In the genomic region with DNA sequence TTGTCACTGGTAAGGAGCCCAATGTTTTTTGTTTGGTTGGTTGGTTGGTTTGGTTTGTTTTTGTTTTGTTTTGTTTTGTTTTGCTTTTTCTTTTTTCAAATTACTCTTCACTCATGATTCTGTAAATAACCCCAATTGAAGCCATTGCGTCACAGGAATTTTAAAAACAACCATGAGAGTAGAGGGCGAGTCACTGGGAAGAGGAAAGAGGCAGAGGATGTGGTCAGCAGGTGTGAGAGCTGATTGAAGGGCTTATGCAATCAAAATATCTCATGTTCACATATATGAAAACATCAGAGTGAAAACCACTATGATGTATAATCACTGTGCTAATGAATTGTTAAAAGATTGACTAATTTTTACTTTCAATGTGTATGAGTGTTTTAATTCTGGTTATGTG, we compare ENCODE assay signal across 24 mouse cellular contexts.
DNase-seq lines count a peak whose midpoint lies in the region; ATAC-seq and TF ChIP-seq lines count a peak whose summit lies in the region.
"Had no signal": no experiment of that assay in that cellular context is flagged by ENCODE, and none has a peak within 500 bp of the region (broad histone marks: within the 10 kb centered on the region; RNA-seq: fewer than 3 reads in every experiment).

No protein-coding gene starts in this region.

- H3K36me3 ChIP-seq in liver, adult 2 months (ENCODE audit: control insufficient read depth, insufficient read depth, low read length), result no peaks in the 10 kb centered on the region
- H3K36me3 ChIP-seq: forebrain, embryonic 10.5 days; heart, embryonic 15.5 days; intestine, embryonic 15.5 days; limb, embryonic 13.5 days; midbrain, embryonic 15.5 days had no signal

- intact Hi-C loops in left cerebral cortex, adult 2 months (cut with DNase I), result no loop called here

- H3K27me3 ChIP-seq in liver, adult 2 months (ENCODE audit: control insufficient read depth, insufficient read depth, low read length), result no peaks in the 10 kb centered on the region
- H3K27me3 ChIP-seq: heart, embryonic 15.5 days; intestine, embryonic 15.5 days; limb, embryonic 13.5 days; midbrain, embryonic 15.5 days had no signal

- H3K27ac ChIP-seq in liver, adult 2 months (replicated peaks; ENCODE audit: insufficient read depth, low read depth, low read length), result no peak overlapping the region
- H3K27ac ChIP-seq in left cerebral cortex, adult 2 months, result no peak overlapping the region
- H3K27ac ChIP-seq: forebrain, embryonic 10.5 days; heart, embryonic 15.5 days; hindbrain, embryonic 14.5 days; intestine, embryonic 15.5 days; layer of hippocampus, adult 2 months; limb, embryonic 13.5 days; liver, embryonic 14.5 days; midbrain, embryonic 15.5 days had no signal

- 77% methylated on average over 2 of the region's 2 CpGs for WGBS in liver, adult 2 months

- H3K4me3 ChIP-seq in liver, adult 2 months (ENCODE audit: insufficient read depth, low read depth, low read length), result no peak overlapping the region
- H3K4me3 ChIP-seq in left cerebral cortex, adult 2 months, result no peak overlapping the region
- H3K4me3 ChIP-seq: forebrain, embryonic 10.5 days; heart, embryonic 15.5 days; intestine, embryonic 15.5 days; layer of hippocampus, adult 2 months; limb, embryonic 13.5 days; midbrain, embryonic 15.5 days had no signal

- TF ChIP-seq CTCF in liver, adult 2 months (IDR thresholded peaks at IDR 0.05; ENCODE audit: low read depth, low read length), result no peak
- TF ChIP-seq CTCF in left cerebral cortex, adult 2 months (IDR thresholded peaks at IDR 0.05), result no peak

- H3K9ac ChIP-seq in liver, adult 2 months (ENCODE audit: low read depth, low read length), result no peak overlapping the region
- H3K9ac ChIP-seq: heart, embryonic 15.5 days; hindbrain, embryonic 14.5 days; intestine, embryonic 15.5 days; limb, embryonic 13.5 days; liver, embryonic 14.5 days; lung, embryonic 14.5 days; midbrain, embryonic 15.5 days had no signal

- DNase-seq in liver, adult 2 months (ENCODE audit: extremely low read depth, low read depth, low spot score), result peak; percentile 8
- no peak for DNase-seq in liver
- DNase-seq in T-cell, adult 2 months (ENCODE audit: low spot score), result peak; percentile 79
- no peak for DNase-seq in left cerebral cortex, adult 2 months (ENCODE audit: extremely low spot score in 1 of 2, low spot score in 2 of 2)
- DNase-seq in kidney, adult 9 months, result no peak
- no peak for DNase-seq in cerebellum, adult 18-20 months
- DNase-seq: adrenal gland, postnatal 36 days; cerebellum, adult 9-11 months; gastrocnemius, postnatal 36 days; heart, postnatal 4 days; kidney, adult 8-10 months; kidney, postnatal 25 days; lung, embryonic 14.5 days; lung, postnatal 36 days; thymus, postnatal 36 days had no signal

- H3K4me1 ChIP-seq in liver, adult 2 months (ENCODE audit: control insufficient read depth, insufficient read depth, low read length), result no peaks in the 10 kb centered on the region
- H3K4me1 ChIP-seq: forebrain, embryonic 10.5 days; heart, embryonic 15.5 days; intestine, embryonic 15.5 days; limb, embryonic 13.5 days; midbrain, embryonic 15.5 days had no signal

- H3K79me2 ChIP-seq in liver, adult 2 months (ENCODE audit: control insufficient read depth, insufficient read depth, low read length), result no peaks in the 10 kb centered on the region

- peak; percentile 28 for ATAC-seq in megakaryocyte, adult 5-6 weeks (ENCODE audit: poor library complexity, severe bottlenecking)
- ATAC-seq: intestine, embryonic 15.5 days; midbrain, embryonic 15.5 days had no signal

- TF ChIP-seq POLR2A in liver, adult 2 months (IDR thresholded peaks at IDR 0.05; ENCODE audit: extremely low read depth, insufficient read depth, low read length), result no peak

Comparison
In these comparisons a context has a peak if more than half of its experiments do, and no peak if none do; other contexts are left out.
1. DNase-seq: peak in liver, adult 2 months (single experiment) and T-cell, adult 2 months (single experiment); none in liver (single experiment), left cerebral cortex, adult 2 months (0 of 2), kidney, adult 9 months (single experiment) and cerebellum, adult 18-20 months (0 of 2).